Mouse (Mus musculus) kidney, adult 18-20 months (tissue): ENCODE measurements around the gene Il5ra.

Experiments
- DNase-seq: peaks from one replicate; pipeline ENCODE4 v3.0.0; 2021

Gene Il5ra

DNA sequence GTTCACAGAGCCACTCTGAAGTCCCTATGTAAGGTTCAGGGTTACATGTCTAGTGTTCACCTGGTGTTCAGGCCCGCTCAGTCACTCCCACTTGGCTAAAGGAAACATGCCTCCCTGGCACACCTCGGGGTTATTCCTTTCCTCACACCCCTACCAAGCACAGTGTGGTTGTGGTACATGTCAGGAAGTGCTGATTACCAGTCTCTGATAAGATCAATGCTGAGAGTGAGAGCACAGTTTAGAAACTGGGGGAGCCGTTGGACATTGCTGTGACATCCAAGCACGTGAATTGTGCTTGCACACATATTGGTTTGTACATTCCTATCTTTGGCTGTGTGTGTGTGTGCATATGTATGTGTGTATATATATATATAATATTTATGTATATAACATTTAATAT is 16.3 kb downstream of the Il5ra start:
- DNase-seq: no peak

GRCm38 (mm10) chr6:106729682-106730314 is 19.0 kb downstream of the Il5ra start:
- peak; percentile 26 for DNase-seq

DNA sequence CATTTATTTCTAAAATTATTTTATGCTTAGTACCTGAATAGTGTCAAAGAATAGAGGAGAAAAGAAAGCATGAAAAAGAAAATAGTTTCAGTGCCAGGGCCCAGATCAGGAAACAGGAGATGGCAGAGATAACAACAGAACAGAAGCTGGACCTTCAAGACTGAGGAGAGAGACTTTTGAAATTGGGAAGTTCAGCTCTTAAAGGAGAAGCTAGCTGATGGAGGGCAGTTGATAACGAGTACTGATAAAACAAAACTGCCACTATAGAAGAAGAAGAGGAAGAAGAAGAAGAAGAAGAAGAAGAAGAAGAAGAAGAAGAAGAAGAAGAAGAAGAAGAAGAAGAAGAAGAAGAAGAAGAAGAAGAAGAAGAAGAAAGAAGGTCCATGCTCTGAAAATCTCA is 21.1 kb downstream of the Il5ra start:
- no peak for DNase-seq

DNA sequence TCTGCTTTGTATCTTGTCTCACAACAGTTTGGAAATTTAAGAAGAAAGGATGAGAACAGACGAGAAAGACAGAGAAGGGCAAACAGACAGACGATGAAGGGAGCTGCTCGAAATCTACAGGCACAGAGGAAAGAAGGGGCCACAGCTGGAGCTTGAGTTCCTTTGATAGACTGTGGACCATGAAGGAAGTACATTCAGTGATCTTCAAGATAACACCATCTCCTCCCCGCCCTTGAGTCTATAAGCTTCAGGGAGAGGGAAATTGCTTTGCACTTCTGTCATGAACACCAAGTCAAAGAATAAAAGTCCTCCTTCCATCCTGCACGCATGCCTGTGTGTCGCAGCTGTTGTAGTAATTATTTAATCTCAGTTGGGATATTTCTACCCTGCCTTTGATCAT is 22.8 kb downstream of the Il5ra start:
- no peak for DNase-seq

- DNase-seq: no peak
These were observed 23.2 kb downstream of the Il5ra start for GRCm38 (mm10) chr6:106725642-106726041.

DNA sequence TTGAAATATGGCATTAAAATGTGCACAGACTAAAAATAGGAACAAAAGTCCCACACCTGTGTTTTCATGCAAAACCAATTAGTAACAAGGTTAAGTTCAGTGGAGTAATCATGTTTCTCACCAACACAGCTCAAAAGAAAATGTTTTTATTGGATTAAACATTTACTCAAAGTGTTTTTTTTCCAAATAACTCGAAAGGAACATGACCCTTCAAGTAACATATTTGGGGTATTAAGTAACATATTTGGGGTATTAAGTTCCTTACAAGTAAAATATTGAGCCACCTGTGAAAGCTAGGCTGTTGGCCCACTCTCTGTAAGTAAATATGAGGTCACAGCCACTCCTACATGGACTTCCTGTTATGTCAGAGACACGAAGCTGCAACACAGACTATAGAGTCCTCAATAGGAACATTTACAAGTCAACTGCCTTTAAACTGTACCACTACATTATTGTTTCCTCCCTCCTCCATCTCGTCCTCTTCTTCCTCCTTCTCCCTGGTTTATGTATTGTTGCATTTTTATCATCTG is 43.3 kb downstream of the Il5ra start:
- no peak for DNase-seq

DNA sequence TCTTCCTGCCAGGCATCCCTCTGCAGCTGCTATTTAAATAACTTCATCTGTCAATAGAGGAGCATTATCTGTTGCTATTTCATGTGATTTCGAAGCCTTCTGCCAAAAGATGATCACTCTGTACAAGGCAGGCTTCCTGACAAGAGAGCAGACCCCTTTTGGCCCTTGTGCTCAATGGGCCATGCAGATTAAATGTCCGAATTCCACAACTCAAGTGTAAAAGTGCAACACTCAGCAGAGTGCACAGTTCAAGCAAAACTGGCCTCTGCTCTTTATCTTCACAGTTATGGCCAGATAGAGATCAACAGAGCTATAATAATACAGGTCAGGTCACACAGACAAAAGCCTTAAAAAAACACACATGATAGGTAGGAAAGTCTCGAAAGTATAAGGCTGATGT is 46.9 kb downstream of the Il5ra start:
- peak; percentile 15 for DNase-seq

GRCm38 (mm10) chr6:106675581-106675980 is 73.3 kb downstream of the Il5ra start:
- no peak for DNase-seq

GRCm38 (mm10) chr6:106663780-106664651 is 84.8 kb downstream of the Il5ra start:
- DNase-seq: peak; percentile 67
